Mouse (Mus musculus) induced T-regulatory cell, adult 2 months (primary cell): ENCODE data around the gene Ubap2.

ENCODE experiments used
- DNase-seq: peaks from one replicate; pipeline ENCODE4 v3.0.0-alpha.2; 2012; ENCODE audit warnings: low read depth

The Ubap2 gene

DNA sequence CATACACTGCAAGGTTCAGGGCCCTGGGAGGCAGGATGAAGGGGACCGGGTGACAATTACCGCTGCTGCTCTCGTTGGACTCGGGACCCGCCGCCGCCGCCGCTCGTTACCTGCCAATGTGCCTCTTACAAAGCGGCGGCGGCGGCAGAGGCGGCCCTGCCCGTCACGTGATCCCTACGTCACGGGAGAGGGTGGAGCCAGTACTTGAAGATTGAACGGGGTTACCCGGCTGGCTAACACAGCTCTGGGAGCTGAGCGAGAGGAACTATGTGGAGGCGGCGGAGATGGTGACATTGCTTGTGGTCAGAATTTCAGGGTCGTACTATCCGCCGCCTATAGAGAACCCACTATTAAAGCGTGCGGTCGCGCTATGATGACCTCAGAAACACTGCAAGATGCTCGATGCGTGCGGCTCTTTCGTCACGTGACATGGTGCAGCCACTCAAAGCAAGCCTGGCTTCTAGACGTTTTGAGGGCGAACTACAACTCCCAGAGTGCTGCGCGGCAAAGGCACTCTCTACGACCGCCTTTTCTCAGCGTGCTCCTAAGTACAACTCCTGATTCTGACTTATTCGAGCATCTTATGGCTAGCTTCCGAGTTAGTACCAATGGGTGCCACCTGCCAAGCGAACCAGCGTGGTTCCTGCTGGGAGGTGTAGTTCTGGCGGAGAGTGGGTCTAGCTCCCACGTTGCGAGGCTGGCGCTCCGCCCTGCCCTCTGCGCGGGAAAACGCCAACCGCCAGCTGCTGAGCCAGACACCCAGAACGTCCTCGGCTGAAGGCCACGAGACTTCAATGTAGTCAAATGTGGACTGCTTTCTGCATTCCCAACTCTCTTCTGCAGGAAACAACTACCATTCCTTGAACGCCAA lies at the start of gene Ubap2:
TSS of gene Ubap2 (minus strand) at position 165 of the 871 bp plus-strand sequence.
- DNase-seq, result peak; percentile 99

DNA sequence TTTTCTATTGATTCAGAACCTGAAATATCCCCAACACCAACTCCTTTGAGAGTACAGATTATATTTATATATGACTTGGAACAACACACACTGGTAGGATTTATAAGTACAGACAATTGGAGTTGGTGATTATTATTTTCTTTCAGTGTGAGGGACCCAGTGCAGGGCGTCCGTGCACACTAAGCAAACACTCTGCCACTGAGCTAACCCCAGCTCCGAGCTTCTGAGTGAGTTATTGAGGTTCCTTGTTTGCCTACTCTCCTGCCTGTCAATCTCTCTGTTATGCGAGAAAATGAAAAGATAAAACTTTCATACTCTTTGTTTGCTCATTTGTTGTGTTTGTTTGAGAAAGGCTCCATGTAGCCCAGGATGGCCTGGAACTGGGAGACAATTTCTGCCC lies 46.0 kb upstream of the Ubap2 start:
- no peak for DNase-seq

DNA sequence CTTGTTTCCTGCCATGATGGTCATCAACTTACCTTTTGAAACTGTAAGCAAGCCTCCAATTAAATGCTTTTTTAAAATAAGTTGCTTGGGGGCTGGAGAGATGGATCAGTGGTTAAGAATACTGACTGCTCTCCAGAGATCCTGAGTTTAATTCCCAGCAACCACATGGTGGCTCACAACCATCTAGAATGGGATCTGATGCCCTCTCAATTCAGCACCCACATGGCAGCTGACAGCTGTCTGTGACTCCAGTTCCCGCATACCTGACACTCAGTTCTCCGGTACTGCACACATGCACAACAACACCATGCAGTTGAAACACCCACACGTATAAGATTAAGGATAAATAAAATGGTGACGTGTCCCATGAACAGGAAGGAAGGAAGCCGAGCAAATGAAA lies 43.3 kb upstream of the Ubap2 start:
- DNase-seq, result no peak

DNA sequence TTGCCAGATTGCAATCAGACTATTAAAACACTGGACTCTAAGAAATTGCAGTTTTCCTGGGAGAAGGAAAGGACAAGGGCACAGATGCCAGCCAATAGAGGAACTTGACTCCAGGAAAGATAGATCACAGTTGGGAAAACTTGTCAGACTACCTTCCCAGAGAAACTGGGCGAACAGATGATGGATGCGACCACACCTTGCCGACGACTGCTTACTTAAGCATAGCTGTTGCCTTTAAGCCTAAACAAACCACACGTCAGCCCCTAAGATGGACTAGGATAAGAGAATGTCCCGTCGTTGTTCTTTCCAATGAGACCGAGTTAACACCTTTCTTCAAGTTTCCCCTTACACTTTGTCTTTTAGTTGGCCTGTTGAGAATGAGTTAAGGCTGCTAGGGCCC lies 40.2 kb upstream of the Ubap2 start:
- no peak for DNase-seq

DNA sequence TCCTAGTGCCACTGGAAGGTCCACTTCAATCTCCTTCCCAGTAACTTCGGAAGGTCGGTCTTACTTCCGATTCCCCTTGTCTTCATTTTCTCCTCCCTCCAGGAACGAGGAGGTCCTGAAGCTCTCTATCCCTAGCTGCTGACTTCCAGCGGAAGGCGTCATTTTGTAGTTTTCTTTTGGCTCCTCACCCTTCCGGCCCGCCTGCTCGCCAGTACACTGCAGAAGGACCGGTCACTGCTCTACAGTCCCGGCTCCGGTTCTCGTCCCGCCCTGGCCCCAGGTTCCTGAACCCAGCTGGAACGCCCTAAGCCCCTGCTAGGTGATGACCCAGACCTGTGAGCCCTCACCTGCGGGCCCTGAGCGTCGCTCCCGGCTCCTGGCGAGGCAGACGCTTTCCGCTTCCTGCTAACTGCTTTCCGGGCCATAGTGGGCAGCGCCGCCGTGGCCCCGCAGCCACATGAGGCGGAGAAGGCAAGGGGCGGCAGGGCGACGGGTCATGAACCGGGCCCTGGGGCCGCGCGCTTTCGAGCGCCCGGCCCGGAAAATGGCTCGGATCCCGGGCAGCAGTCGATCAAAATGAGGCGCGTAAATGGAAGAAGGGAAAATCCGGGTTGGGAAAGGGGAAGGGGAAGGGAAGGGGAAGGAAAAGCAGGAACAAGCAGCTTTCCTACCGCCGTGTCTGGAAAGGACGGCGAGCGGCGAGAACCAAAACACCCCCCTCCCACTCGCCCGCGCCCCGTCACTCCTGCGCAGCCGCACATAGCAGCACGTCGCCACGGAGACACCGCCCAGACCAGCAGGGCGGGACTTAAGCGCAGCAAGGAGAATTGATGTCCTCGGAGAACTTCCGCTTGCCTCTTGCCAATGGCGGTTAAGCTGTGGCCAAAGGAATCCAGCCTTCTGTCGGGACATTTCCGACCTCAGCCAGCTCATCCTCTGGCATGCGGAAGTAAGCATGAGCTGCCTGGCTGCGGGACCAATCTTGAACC lies 39.5 kb upstream of the Ubap2 start, which contains the start of gene Dcaf12:
TSS of gene Dcaf12 (minus strand) at position 749 of the 989 bp plus-strand sequence.
- DNase-seq, result peak; percentile 96

DNA sequence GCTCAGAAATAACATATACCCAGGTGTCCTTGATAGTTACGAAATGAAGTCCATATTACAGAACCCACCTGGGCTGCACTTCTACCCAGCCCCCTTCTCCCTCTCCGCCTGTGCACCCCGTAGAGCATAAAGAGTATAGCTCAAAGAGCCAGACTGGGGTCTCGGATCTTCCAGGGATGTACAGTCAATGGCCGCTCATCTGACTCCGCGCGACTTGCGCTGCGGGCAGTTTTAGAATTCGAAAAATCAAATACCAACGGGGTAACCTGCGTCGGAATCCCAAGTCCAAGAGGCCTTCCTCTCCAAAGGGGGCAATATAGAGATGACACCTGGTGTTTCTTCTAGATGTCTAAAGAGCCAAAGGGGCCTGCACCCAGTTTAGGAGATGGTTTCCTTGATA lies 38.8 kb upstream of the Ubap2 start:
- no peak for DNase-seq

DNA sequence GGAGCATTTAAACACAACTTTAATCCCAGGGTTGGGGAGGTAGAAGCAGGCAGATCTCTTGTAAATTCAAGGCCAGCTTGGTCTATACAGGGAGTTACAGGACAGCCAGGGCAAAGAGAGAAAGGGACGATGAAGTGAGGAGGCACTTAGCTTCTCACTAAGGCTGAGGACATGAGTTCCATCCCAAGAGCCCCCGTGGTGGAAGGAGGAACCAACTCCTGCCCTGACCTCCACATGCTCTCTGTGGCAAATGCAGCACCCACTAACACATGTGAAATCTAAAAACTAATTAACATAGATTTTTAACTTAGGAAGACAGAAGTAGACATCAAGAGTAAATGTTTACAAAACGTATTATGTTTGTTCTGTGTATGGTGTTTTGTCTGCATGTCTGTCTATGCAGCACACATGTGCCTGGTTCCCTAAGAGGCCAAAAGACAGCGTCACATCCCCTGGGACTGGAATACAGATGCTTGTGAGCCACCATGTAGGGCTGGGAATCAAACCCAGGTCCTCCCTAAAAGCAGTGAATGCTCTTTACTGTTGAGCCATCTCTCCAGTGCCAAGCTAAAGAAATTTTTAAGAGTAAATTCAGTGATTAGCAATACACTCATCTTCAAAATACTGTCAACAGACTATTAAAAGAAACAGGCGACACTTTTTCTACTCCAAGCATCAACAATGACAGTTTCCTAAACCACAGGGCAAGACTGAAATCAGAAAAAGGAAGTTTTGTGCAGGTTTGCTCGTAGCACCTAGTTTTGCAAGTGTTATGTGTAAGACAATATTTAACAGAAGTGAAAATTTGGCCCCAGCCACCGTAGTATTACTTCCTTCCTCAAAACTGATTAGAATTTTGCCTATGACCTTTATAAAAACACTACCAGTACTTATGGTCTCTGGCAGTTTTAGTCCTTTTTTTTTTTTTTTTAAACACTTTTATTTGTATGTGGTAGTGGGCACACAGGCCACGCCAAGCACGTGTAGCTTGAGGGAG lies 35.9 kb upstream of the Ubap2 start:
- no peak for DNase-seq

DNA sequence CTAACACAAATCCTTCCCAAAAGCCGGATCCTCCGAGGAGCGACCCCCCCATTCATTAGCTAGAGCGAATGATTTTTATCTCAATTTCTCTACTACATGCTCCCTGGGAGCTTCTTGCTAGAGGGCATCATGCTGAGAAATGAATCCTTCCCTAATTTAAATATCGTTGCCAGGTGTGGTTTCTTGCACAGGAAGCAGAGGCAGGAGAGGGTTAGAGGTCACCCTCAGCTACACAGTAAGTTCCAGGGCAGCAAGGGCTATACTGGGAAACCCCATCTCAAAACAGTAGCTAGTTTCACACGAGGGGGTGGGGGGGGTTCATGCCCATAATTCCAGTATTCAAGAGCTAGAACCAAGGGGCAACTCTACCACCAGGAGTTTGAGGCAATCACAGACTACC lies 32.5 kb upstream of the Ubap2 start:
- peak; percentile 71 for DNase-seq

DNA sequence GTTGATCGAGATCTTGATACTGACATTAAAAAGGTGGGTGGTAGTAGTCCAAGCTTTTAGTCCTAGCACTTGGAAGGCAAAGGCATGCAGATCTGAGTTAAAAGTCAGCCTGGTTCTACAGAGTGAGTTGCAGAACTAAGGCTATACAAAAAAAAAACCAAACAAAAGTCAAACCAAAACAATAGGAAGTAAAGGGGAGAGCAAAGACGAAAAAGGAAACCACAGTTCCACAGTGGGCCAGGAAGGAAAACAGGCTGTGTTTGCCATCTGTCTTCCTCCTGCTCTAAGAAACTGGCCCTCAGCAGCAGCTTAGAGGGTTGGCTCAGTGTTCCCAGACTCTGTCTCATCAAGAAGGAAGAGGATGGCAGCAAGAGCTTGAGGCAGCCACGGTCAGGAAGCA lies 29.4 kb upstream of the Ubap2 start:
- DNase-seq, result peak; percentile 66

DNA sequence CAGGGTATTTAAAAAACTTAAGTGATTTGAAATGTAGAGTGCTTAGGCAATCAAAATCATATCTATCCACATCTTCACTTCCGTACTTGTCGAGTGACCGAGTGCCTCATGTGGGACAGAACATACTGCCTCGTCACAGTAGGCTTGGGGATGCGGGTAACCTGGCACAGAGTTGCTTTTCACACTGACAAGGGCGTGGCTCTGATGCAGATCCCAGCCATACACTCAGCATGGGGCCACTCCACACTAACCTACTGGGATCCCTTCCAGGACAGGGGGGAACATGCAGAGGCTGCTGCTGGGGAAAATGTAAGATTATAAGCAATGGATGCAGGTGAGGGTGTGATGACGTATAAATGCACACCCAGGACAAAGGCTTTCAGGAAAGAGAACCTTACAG lies 28.7 kb upstream of the Ubap2 start:
- DNase-seq, result no peak

DNA sequence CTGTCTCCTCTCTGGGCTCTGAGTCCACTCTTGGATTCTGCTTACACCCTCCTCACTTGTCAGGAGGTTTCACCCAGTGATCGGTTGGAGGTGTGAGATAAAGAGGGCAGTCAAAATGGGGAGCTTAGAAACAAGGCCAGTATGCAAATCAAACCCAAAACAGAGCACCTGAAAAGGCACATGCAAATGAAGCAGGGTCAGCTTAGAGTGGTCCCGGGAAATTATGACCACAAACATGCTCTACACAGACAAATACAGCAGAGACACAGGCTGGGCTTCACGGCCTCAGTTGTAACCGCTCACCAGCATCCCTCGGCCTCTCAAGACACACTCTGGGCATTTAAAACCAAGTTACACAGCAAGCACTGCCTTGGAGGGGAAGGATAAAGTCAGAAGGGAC lies 24.0 kb upstream of the Ubap2 start:
- no peak for DNase-seq

DNA sequence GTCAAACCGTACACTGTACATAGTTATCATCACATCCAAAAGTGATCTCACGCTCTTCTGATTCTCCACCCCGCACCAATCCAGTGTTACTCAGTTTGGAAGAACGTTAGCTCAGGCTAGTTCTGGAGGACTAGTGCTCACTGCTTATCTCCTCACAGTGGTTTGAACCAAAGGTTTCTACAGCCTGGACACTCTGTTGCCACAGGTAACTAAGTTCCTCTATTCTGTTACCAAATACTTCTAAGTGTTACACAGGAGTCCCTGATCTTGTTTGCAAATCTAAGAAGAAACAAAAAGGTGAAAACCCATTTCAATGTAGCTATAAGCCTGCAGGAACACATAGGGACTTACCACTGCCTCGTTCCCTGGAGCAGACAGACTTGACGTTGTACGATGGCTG lies 21.0 kb upstream of the Ubap2 start:
- DNase-seq, result no peak

DNA sequence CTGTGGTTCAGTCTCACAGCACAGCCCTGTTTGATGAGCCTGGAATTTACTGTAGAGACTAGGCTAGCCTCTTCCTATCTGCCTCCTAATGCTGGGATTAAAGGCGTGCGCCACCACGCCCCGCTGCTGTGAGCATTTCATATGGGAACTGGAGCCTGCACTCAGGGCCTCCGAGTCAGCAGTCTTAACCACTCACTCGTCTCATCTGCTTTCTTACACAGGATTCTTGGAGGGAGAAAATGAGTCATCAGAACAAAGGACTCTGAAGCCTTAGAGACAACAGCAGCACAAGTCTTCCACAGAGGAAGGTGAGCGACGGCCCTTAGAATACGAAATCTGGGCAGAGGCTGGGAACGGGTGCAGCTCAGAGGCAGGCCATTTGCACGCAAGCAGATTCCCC lies 20.6 kb upstream of the Ubap2 start:
- DNase-seq, result no peak

DNA sequence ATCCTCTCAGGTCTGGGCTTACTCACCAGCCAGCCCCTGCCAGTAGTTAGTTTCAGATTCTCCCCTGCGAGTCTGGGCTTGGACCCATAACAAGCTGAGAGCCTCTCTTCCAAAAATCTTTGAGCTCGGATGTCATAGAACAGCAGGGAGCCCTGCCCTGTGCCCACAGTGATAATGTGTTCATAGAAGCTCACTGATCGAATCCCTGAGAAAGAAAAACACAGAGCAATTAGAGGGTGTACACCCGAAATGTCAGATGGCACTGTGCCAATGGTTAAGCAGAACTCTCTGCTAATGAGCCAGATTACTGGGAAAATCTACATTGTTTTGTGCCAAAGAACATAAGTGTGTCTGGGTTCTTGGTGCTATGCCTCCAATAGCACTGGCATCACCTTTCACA lies 19.0 kb upstream of the Ubap2 start:
- DNase-seq, result no peak

DNA sequence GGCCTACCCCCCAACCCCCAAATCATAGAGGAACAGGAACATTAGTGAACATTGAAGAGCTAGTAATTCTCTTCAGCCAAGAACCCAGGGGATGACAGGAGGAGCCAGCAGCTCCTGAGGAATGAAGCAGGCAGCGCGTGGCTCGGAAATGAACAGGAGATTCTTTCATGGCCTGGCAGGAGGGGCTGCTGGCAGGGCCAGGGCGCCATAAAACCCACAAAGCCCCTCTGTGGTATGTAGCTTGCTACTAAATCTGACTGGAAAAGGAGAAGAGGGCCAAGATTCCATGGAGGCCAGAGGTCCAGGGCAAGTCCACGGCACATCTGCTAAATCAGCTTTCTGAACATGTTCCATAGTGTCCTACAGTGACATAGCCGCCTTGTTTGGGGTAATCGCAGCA lies 14.9 kb upstream of the Ubap2 start:
- DNase-seq, result no peak

DNA sequence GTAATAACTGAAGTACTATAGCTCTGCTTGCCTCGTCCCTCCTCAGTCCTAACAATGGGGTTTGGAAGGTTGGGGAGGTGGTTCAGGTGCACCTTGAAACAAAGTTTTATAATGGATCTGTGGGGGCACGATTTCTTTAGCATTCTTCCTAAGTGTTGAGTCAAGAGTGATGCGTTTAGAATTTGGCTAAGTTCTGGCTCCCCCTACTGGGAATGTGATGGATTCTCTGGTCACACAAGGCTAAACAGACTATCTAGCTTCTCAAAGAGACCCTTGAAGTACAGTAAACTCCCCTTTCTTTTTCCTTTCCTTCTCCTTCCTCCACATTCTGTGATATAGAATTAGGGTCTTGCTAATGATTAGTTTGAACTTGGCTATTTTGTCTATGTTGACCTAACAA lies 11.5 kb upstream of the Ubap2 start:
- peak; percentile 70 for DNase-seq

DNA sequence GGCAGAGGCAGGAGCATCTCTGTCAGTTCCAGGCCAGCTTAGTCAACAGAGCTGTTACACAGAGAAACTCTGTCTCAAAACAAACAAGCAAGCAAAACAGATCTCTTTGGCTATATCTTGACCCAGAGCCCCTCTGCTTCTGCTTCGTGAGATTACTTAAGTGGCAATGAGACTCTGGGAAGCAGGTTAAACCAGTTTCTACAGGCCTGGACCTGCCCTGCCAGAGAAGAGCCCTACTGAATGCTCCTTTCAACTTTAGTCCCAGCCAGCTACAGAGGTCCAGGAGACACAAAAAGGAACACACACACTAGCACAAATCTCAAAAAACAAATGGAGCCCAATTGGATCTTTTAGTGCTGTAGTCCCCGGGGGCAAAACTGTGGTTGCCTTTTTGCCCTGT lies 9.1 kb upstream of the Ubap2 start:
- DNase-seq, result no peak

DNA sequence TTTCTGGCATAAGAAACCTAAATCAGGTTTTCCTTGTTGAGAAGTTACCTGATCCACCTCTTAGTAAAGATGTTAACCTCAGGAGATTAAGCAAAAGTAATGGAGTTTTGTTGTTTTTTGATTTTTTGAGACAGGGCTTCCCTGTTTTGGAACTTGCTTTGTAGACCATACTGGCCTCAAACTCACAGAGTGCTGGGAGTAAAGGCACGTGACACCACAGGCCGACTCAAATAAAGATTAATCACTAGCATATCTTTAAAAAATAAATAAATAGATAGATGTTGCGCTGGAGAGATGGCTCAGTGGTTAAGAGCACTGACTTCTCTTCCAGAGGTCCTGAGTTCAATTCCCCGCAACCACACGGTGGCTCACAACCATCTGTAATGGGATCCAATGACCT lies 983 bp upstream of the Ubap2 start:
- DNase-seq, result no peak

DNA sequence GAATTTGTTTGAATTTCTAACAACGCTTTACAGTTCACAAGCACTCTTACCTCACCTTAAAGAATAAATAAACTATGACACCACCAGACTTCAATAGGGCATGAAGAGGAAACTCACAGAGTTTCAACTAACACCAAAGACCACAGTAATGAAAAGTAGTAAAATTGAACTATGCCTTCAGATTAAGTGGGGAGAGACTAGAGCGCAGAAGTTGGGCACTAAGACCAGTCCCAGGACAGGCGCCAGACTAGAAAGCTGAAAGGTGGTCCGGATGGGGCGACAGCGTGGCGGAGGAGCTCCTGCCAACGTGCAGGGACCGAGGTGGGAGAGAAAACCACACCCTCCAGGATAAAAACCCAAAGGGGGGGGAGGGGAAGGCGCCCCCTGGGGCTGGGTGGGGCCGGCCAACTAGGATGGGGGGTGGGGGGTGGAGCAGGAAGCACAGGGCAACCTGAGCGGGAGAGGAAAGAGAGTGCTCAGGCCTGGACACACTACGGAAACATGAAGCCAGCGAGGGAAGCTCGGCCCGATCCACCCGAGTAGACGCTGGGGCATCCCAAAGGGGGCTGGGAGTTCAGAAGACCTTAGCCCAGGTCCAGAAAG lies 466 bp downstream of the Ubap2 start:
- no peak for DNase-seq

DNA sequence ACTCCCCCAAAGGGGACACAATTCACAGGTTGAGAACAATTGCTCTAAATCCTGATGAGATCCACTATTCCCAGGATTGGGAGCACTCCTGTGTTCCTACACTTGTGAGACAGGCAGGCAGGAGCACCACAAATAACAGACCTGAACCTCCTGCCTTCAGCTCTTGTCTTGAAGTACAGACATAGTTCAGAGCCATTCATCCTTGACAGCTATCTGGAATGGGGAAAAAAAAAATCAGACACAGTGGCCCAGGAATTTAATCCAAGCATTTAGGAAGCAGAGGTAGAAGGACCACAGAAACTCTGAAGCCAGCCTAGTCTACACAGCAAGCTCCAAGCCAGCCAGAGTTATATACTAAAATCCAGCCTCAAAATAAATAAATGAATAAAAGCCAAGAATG lies 6.8 kb downstream of the Ubap2 start:
- no peak for DNase-seq

DNA sequence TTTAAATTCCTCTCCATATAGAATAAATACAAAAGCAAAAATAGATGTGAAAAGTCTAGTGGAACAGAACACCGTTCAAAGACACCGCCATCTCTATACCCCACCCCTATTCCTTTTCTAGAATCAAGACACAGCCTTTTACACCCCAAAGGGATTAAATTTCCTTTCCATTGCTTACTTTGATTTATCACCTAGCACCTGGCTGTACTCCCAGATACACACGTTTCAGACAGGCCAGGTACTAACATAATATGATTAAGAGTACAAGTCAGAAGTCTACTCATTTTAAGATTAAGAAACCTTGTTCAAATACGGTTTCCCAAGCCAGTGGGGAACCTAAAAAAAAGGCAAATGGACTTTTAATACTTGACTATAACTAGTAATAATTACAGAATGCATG lies 8.6 kb downstream of the Ubap2 start:
- no peak for DNase-seq
